Mouse (Mus musculus) urinary bladder, adult 18-20 months (tissue): ENCODE data around the gene Rpl34.

ENCODE experiments used
- DNase-seq, 2 experiments: peaks; one replicate each; pipeline ENCODE4 v3.0.0; 2022; ENCODE audit warnings: low spot score in 2 of 2, mixed read lengths in 2 of 2

The Rpl34 gene

DNA sequence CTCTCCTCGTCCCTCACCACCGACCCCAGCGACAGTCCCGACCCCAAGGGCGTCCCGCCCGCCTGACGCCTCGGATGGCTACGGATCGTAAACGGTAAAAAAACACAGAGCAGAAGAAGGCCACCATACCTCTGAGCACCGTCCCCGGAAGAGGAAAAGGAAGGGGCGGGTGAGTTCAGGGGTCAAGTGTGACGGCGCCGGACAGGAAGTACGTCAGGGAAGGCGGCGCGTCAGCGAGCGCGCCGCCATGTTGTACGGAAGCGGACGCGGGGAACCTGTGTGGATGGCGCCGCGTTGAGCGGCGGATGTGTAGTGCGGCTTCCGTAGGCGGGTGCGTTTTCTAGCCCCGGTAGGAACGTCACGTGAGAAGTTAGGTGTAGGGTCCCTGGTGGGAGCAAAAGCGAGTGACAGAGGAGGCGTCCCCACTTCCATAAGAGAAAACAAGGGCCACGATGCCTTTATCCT lies at the start of gene Rpl34:
Rpl34 (minus strand) TSS at position 210 of the 465 bp plus-strand sequence.
- DNase-seq: peak; percentile 89 to 91

DNA sequence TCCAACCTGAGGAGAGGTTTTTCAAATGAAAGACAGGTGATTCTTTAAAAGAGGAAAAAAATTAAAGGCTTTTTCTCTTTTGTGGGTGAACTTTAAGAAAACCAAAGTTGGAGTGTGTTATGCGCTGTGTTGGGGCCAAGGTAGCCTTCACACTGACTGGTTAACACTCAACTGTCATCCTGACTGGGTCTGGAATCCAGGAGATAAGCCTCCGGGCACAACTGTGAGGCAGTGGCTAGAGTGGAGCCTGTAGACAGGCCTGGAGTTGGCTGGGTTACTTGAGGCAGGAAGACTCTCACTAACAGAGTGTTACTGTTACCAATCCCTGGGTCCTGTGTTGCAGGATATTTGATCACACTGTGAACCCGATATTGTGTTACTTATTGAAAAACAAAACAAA lies 38.0 kb upstream of the Rpl34 start:
- DNase-seq: no peak

DNA sequence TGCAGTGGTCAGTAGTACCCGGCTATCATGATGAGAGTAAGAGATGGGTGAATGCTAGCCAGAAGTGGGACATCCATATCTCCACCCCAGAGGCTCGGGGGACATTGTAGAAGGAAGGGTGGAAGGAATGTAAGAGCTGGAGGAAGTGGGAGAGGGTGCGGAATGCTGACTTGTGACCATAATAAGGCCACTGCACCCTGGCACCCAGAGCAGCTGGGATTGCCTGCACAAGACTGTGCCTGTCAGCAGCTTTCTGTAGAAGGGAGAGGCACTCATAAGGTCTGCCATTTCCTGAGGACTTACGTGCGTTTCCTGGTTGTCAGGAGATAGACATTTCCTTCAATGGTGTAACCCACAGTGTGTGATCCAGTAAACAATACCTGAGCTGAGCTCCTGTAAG lies 33.9 kb upstream of the Rpl34 start:
- DNase-seq: no peak

DNA sequence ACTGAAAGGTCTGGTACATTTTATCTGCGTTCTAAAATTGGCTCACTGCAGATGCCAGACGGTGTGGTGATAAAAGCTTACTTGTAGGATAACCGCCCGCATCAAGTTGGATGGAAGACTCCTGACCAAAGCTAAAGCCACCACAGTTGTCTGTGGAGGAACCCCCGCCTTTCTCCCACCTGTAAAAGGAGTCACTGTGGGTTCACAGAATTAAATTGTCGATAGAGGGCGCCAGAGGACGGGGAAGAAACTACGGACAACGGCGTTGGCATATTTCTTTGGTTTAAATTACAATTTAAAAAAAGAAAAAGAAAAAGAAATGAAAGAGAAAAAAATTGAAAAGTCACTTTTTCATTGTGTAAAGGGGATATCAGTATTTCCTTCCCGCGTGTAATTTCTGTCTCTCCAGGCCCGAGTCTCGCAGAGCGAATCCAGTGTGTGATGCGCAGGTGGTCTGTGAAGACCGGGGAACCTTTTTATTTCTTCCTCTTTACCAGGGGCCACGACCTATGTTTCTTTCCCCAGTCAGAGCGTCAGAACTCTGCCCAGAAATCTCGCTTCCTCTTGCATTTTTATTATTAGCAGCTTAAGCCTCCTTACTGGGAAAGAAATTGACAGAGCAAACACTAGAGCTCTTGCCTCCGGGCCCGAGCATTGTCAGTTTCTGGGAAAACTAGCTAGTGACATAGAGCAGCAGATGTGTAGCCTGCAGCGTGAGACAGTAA lies 30.7 kb upstream of the Rpl34 start:
- peak in 1 of 2 experiments; percentile 9 for DNase-seq

DNA sequence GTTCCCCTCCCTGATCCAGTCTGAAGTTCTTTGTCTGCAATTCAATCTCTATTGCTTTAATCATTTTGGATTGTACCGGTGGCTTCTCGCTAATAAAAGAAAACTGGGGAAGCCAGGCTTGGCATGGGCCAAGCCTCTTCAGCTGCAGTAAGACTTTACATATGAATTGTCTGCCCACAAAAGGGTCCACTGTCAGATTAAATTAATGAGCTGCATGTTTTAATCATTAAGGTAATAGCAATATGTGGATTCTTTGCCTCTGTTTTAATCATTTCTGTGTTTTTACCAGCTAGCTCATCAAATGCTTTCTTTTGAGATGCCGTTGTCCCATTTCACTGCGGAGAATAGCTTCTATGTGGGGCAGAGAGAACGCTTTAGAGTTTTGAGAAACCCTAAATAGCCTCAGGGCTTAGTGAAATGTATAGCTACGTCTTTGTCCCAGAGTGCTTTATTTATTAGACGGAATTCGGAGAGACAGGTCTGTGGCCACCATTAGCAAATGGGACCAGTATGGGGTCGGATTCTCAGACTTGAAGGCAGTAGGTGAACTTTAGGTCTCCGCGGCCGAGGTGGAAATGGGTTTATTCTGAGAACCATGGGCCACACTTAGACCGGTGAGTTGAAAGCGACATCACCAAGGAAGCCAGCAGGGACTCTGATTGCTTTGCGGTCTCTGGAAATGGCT lies 28.1 kb upstream of the Rpl34 start:
- no peak for DNase-seq

DNA sequence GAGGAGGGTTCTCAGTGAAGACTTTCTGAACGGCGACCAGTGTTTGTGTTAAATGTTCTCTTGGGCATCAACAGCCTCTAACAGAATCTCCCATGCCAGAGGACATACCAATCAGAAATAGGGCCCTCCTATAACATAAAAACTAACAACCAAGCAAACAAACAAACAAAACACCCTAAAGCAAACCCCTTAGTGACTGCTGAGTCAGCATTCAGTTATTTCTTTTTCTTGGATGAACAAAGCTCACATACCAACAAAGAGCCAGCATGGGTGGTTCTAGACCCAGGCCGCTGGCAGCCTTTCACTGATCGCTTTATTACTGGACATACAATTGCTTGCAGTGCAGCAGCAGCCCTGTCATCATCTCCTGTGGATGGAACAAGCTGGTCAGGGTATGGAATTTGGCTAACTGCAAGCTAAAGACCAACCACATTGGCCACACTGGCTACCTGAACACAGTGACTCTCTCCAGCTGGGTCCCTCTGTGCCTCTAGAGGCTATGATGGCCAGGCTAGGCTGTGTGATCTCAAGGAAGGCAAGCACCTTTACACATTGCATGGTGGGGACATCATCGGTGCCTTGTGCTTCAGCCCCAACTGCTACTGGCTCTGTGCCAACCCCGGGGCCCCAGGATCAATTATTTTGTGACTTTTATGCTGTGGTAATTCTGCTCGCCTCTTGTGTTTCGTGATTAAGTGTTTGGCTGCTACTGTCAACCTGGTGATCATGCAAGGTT lies 27.1 kb upstream of the Rpl34 start:
- no peak for DNase-seq

DNA sequence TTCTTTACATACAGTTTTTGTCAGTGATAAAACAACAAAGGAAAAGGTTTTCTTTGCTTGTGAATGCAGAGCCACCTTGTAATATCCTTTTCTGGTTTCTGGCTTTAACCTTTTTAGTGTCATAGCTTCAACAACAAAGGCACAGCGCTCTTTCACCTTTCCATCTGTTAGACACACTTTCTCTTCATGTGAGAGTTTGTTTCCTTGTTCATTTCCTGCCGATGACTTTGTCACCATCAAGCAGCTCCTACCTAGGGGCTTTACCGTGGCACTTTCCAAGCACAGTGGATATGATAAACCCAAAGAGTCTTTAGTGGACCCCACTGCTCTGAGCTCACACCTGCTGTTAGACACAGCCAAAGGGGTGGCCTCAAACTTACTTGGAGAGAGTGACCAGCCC lies 19.0 kb upstream of the Rpl34 start:
- DNase-seq: no peak

DNA sequence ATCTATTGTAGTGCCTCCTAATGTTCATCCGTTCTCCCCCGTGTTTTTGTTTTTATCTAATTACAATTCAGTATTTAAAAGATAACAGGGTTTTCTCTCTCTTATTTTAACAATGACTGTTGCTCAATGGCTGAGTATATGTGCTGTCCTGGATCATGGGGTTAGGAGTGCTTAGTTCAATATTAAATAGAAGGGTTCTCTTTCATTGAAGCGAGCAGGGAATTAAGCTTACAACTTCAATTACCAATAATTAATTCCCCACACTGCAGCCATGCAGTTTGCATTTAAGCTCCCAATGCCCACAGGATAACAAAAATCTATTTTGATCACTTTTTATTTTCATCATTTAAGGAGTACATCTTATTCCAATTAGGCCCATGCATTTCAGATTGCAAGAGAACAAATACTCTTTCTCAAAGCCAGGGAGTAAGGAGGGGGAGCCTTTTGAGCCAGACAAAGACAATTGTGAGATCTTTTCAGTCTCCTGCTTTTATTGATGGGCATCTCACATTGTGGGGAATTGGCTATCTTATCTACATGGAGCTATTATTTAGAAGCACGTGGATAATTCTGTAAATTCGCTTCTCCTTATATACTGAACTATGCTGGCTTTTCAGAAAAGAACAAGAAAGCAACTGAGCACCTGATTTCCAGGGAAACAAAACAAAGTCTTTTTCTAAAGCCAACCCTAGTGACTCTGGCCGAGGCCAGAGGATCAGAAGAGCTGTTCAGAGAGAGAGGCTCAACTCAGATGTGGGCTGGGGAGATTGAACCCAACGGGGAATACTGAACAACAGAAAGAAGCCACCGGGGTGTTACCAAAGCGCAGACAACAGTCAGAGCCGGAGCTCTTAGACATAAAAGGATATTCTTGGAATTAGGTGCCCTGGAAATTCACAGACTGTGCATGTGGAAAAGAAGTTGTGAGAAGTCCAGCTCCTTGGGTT lies 16.7 kb upstream of the Rpl34 start:
- DNase-seq: no peak

DNA sequence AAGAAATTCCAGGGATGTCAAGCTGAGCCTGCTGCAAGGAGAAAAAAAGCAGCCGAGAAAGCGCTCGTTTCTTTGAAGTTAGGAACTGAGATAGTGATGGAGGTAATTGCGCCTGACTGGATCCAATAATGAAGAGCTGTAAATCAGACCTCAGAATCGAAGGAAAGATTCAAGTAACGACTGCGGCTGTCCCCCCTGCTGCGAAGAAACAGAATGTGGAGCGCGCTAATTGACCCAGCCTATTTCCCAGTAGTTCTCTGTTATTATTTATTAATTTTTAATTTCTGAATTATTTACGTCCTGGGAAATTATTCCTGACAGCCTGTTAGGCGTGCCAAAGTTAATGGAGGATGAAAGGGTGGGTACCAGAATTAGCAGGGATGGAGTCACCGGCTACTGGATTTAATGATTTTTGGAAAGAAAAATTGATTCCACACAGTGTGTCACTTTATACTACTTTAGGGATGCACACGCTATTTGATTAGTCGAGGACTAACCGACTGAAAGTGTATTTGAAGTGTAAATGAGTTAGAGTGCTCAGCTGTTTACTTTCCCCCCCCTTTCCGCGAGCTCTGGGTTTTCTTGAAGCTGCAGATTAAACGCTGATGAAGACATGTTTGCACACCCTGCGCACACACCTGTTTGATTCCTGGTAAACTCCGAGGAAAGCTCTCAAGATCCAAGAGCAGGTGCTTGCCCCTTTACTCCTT lies 7.6 kb upstream of the Rpl34 start:
- DNase-seq: no peak

DNA sequence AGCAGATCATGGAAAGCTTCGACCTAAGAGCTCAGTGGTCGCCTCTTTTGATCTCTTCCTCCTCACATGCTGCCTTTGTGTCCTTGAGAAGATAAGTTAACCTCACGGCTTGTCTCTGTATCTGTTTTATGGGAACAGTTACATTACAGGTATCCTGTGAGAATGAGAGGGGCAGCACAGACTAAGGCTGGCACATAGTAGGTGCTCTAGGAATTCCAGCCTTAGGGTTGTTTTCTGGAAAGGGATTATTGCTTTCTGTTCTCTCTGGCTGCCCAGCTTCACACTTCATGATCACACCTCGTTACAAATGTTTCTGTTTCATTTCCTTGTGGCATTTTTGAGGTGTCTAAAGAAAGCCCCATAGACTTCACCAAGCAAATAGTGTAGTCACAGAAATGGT lies 6.6 kb upstream of the Rpl34 start:
- DNase-seq: no peak

DNA sequence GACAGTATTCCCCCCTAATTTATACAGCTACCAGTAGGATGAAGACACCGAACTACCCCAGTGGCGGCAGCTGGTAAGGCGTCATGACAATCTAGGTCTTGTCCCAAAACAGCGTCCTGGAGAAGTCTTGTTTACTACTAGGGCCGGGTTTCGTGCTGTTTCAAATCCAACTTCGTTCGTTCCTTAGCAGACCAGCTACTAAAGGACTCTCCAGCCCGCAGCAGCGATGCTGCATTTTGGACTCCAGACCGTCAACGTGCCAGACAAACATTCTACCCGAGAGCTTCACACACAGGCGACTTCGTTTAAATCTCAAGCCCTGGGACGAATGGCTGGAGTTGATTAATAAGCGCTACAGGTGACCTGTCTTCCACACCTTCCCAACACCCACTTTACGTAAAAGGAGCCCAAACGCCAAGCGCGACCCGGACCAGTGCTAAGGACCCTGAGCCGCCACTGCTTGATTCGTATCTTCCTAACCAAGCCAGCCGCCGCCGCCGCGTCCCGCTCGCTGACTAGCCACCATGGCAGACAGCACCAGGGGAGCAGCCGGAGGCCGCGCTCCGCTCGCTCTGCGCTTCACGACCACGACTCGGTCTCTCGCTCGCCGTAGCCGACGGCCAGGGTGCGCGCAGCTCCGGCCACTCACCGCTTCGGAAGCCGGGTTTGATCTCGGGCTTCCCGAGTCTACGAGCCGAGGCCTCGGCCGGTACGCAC lies 568 bp downstream of the Rpl34 start:
- DNase-seq: peak in 1 of 2 experiments; percentile 38

DNA sequence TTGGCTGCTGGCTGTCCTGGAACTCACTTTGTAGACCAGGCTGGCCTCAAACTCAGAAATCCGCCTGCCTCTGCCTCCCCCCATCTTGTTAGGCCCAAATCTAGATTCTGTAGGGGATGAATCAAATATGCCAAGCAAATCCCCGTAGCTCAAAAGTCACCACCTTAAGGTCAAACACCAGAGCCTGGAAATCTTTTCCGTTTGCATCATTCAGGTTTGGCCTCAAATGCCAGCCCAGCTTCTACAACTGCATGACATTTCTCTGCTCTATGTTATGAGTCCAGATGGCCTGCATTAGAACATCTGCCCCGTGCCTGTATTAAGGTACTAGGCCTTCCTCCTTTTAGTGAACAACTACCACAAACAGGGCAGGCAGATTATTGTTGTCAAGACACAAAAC lies 2.5 kb downstream of the Rpl34 start:
- DNase-seq: no peak

DNA sequence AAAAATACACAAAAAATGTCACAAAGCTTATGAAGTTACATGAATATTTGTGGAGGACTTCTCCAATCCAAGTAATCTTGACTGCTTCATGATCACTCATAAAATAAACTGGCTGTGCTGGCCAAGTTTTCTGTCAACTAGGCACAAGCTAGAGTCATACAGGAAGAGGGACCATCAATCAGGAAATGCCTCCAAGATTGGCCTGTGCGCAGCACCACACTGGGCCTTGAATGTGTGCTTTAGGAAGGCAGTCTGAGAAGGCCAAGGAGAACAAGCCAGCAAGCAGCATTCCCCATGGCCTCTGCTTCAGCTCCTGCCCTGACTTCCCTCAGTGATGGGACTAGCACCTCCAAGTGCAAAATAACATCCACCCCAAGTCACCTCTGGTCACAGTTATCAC lies 3.2 kb downstream of the Rpl34 start:
- no peak for DNase-seq

DNA sequence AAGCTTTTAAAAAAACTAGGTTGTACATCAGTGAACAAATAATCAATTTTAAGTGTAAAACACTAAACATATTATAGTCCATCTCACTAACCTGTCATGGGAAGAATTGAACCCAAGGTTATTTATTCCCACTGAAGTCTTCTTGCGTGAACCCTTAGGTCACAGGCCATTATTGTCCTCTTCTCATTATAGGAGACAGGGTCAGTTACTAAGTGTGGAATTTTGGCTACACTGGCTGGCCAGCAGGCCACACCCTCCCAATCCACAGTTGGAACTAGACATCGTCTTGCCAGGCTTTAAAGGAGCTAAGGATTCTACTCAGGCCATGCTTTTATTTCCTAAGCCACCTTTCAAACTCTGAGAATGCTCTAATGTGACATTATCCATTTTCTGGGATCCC lies 4.5 kb downstream of the Rpl34 start:
- DNase-seq: no peak

DNA sequence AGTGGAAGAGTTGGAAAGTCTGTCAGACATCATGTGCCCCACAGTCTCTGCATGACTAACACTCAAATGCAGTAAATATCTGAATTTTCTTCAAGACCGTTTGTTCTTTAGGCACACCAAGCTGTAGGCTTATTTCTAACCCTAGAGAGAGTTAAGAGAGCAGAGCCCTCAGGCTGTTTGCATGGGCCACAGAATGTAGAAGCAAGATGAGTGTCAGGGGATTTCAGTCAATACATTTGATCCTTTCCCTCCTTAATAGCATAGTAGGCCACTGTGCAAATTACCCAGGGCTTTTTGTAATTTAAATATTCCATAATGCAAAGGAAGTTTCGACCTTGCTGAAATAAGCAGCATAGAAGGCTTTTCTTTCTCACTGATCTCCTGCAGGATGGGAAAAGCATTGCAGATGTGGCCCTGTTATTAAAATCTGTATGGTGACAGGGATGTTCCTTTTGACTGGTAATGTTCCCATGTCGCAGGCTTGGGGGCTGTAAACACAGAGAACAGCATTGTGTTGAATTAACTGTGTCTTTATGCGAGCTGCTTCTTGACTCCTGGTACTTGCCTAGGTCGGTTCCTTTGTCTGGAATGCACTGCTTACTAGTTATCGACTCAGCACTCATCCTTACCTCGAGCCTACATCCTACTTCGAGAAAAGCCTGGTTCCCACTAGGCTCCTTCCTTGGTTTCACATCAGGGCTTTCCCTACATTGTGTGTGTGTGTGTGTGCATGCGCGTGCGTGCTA lies 7.3 kb downstream of the Rpl34 start:
- no peak for DNase-seq

DNA sequence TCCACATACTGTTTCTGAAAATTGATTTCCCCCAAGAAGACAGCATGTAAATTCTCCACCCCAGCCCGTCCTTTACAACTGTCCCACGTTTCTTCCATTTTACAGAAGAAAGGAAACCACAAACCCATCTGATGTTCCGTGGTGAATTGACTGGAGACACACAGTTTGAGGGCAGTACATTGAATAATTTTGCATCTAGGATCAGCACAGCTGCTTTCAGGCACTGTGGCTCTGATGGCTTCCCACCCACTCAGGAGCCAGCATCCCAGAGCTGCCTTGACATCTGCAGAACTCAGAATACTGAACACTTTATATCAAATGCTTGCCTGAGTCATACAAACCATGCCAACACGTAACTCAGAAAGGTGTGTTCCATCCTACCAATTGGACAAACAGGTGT lies 10.0 kb downstream of the Rpl34 start:
- DNase-seq: no peak

DNA sequence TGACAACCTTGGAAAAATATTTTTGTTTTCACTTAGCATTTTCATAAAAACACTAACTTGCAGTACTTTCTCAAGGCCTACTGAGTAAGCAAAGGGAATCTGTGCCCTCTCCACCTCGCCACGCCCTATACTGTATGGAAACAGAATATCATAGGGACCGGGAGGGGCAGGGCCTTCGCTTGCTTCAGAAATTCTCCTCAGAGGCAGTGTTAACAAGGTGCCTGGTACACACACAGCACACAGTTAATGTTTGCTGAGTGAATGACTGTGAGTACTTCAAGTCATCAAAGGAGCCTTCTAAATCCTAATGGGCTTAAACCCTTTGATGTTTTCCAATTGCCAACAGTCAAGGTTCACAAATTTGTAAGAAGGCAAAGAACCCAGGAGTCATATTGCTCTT lies 11.3 kb downstream of the Rpl34 start:
- no peak for DNase-seq

DNA sequence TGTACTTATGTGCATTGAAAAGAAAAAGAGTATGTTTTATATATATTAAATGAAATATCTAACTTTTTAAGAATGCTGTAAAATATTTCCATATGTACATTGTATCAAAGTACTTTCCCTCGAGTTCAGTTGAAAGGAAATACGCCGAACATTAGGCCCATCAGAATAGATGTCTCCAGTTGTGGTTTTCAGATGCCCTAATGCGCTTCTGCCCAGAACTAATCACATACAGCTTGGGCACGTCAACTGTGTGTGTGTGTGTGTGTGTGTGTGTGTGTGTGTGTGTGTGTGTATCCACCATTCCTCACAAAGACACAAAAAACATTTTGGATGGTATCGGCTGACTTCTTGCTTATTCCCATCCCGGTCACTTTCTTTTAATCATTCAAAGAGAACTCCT lies 13.6 kb downstream of the Rpl34 start:
- no peak for DNase-seq

DNA sequence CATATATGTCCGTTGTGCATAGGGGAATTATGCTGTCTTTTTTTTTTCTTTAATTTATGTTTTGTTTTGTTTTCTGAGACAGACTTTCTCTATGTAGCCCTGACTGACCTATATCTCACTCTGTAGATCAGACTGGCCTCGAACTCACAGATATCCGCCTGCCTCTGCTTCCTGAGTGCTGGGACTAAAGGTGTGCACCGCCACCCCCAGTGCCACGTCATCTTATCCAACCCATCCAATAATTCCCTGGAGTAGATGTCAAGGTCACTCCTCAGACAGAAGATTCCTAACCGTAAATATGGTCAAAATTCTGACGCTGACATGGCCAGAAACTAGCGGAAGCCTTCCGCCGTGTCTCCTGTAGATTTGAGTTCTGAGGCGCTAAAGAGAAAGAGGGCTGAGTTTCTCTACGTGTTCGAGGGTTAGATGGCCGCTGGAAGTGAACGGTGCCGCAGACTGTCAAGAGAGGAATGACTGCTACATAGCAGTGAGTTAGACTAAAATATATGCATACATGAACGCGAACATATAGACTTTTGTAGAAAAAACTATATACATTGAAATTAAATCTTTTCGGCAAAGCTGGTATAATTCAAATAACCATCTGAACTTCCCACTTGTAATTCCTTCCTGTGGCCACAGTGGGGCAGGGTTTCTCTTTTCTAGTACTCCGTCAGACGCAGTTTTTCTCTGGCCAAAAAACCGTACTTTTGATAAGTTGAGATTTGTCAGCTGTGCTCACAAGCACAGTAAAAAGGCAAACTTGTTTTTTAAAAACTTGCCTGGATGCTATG lies 15.2 kb downstream of the Rpl34 start:
- DNase-seq: peak; percentile 23 to 45
